Mouse (Mus musculus): Measurements from ENCODE around the gene Nop9. TPM values are rescaled to one million over a fixed set of nuclear protein-coding genes. Genes with fewer than 3 reads are reported as not detected.
A peak's percentile ranks its signal among the peaks of the same experiment; 100 is the strongest.

The Nop9 gene
- polyA plus RNA-seq, 1 experiment from 2014 or later = 25.2 TPM

- WGBS = 59% methylated on average over 2 of the region's 2 CpGs
- no peak overlapping the region for H3K4me2 ChIP-seq (ENCODE audit: low read length)
- ATAC-seq (ENCODE audit: insufficient number of reproducible peaks, insufficient read depth, low FRiP score, low read depth) = no peak
- no peak overlapping the region for H3K4me3 ChIP-seq (ENCODE audit: control insufficient read depth in 1 of 2, insufficient read depth in 1 of 2, low read depth in 1 of 2, low read length in 2 of 2)
- peaks cover 4% of the 10 kb centered on the region in 2 experiments; a peak in 1 of 4 replicates for H3K4me1 ChIP-seq (ENCODE audit: control insufficient read depth in 2 of 2, insufficient read depth in 2 of 2, low read length in 2 of 2)
- H3K27ac ChIP-seq (replicated peaks in 1 of 2; ENCODE audit: control insufficient read depth in 1 of 2, insufficient read depth in 1 of 2, low read depth in 2 of 2, low read length in 2 of 2) = no peak overlapping the region
- H3K36me3 ChIP-seq (ENCODE audit: control insufficient read depth, insufficient read depth, low read length) = no peaks in the 10 kb centered on the region
- peaks cover 4% of the 10 kb centered on the region for H3K27me3 ChIP-seq (ENCODE audit: control insufficient read depth, insufficient read depth, low read length)
- no peak overlapping the region for H3K9ac ChIP-seq (ENCODE audit: low read length)
- H3K9me3 ChIP-seq (ENCODE audit: control insufficient read depth, low read length) = no peaks in the 10 kb centered on the region
Measured at GRCm38 (mm10) chr14:55793946-55794345, 48.5 kb downstream of the Nop9 start.

DNA sequence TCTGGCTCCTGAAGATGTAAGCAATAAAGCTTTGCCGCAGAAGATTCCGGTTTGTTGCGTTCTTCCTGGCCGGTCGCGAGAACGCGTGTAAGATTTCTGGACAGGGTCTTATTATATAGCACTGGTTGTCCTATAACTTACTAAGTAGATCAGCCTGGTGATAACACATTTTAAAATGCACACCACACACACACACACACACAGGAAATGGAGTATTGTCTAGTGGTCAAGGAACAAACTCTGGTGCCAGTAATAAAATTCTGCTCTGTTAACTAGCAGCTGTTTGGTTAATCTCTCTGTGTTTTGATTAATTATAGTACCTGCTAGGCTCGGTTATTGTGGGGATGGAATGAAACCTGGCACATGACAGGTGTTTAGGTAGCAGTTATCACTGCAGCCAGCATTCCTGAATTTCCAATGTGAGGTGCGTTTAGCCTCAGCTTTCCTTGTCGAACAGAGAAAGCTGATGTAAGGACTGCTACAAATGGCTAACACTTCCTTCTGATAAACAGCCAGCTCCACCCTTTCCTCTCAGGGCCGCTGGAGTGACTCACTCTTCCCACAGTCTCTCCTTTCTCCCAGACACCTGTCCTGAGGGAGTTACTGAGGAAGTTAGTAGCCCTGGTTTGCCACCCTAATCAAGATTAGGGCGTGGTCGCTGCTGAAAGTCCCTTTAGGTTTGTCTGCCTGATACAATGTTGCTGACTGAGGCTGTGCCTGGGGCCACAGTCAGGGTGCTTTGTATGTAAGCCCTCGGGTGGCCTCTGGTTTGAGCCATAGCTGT lies 50.1 kb downstream of the Nop9 start:
- Histone ChIP-seq H3K4me1 (ENCODE audit: control insufficient read depth in 2 of 2, insufficient read depth in 2 of 2, low read length in 2 of 2) (peaks cover 4% of the 10 kb centered on the region in 2 experiments; a peak in 1 of 4 replicates), H3K4me3 (ENCODE audit: control insufficient read depth in 1 of 2, insufficient read depth in 1 of 2, low read depth in 1 of 2, low read length in 2 of 2) (no peak overlapping the region), H3K36me3 (ENCODE audit: control insufficient read depth, insufficient read depth, low read length) (no peaks in the 10 kb centered on the region), H3K27ac (replicated peaks in 1 of 2; ENCODE audit: control insufficient read depth in 1 of 2, insufficient read depth in 1 of 2, low read depth in 2 of 2, low read length in 2 of 2) (peak overlapping the region; percentile 13 to 50; a peak in 2 of 4 replicates), H3K9me3 (ENCODE audit: control insufficient read depth, low read length) (no peaks in the 10 kb centered on the region), H3K9ac (ENCODE audit: low read length) (no peak overlapping the region), H3K4me2 (ENCODE audit: low read length) (no peak overlapping the region), H3K27me3 (ENCODE audit: control insufficient read depth, insufficient read depth, low read length) (no peaks in the 10 kb centered on the region)
- peak; percentile 71 for ATAC-seq (ENCODE audit: insufficient number of reproducible peaks, insufficient read depth, low FRiP score, low read depth)
- 64% methylated on average over 15 of the region's 15 CpGs for WGBS

Other genes starting within 250 kb of the Nop9 start
- gene Cpne6, start 235.2 kb upstream of the Nop9 start, polyA plus RNA-seq (2014; fragmentation: Nextera tagmentation; extraction: Ambion mirVana) = 0.12 and 0.36 TPM in 2 replicates
- not detected in 2 replicates for gene Nrl, start 220.7 kb upstream of the Nop9 start, polyA plus RNA-seq (2014; fragmentation: Nextera tagmentation; extraction: Ambion mirVana)
- 35.1 TPM in 2 replicates for gene Pck2, start 205.4 kb upstream of the Nop9 start, polyA plus RNA-seq (2014; fragmentation: Nextera tagmentation; extraction: Ambion mirVana)
- gene Dcaf11, start 185.7 kb upstream of the Nop9 start, polyA plus RNA-seq (2014; fragmentation: Nextera tagmentation; extraction: Ambion mirVana) = 68.1 and 74.1 TPM in 2 replicates
- gene A730061H03Rik, start 185.3 kb upstream of the Nop9 start, polyA plus RNA-seq (2014; fragmentation: Nextera tagmentation; extraction: Ambion mirVana) = not detected in 2 replicates
- gene Fitm1, start 170.1 kb upstream of the Nop9 start, polyA plus RNA-seq (2014; fragmentation: Nextera tagmentation; extraction: Ambion mirVana) = 97.6 and 102 TPM in 2 replicates
- gene Psme1, start 167.6 kb upstream of the Nop9 start, polyA plus RNA-seq (2014; fragmentation: Nextera tagmentation; extraction: Ambion mirVana) = 224 and 250 TPM in 2 replicates
- gene Emc9, start 160.4 kb upstream of the Nop9 start, polyA plus RNA-seq (2014; fragmentation: Nextera tagmentation; extraction: Ambion mirVana) = 22.6 and 22.7 TPM in 2 replicates
- gene Psme2, start 154.6 kb upstream of the Nop9 start, polyA plus RNA-seq (2014; fragmentation: Nextera tagmentation; extraction: Ambion mirVana) = 225 and 229 TPM in 2 replicates
- 12.7 and 13.1 TPM in 2 replicates for gene Rnf31, start 154.0 kb upstream of the Nop9 start, polyA plus RNA-seq (2014; fragmentation: Nextera tagmentation; extraction: Ambion mirVana)
- 9.8 and 10.1 TPM in 2 replicates for gene Irf9, start 142.1 kb upstream of the Nop9 start, polyA plus RNA-seq (2014; fragmentation: Nextera tagmentation; extraction: Ambion mirVana)
- 7.1 and 10.2 TPM in 2 replicates for gene Rec8, start 127.7 kb upstream of the Nop9 start, polyA plus RNA-seq (2014; fragmentation: Nextera tagmentation; extraction: Ambion mirVana)
- 65.7 and 68.4 TPM in 2 replicates for gene Ipo4, start 109.7 kb upstream of the Nop9 start, polyA plus RNA-seq (2014; fragmentation: Nextera tagmentation; extraction: Ambion mirVana)
- gene Gm49378, start 107.8 kb upstream of the Nop9 start, polyA plus RNA-seq (2014; fragmentation: Nextera tagmentation; extraction: Ambion mirVana) = 1.8 and 2.5 TPM in 2 replicates
- 86.6 and 90.0 TPM in 2 replicates for gene Tm9sf1, start 101.9 kb upstream of the Nop9 start, polyA plus RNA-seq (2014; fragmentation: Nextera tagmentation; extraction: Ambion mirVana)
- 0.35 and 0.46 TPM in 2 replicates for gene Tssk4, start 95.5 kb upstream of the Nop9 start, polyA plus RNA-seq (2014; fragmentation: Nextera tagmentation; extraction: Ambion mirVana)
- gene Mdp1, start 85.2 kb upstream of the Nop9 start, polyA plus RNA-seq (2014; fragmentation: Nextera tagmentation; extraction: Ambion mirVana) = 99.2 and 100 TPM in 2 replicates
- gene Gmpr2, start 73.8 kb upstream of the Nop9 start, polyA plus RNA-seq (2014; fragmentation: Nextera tagmentation; extraction: Ambion mirVana) = 40.6 and 40.9 TPM in 2 replicates
- gene Nedd8, start 73.6 kb upstream of the Nop9 start, polyA plus RNA-seq (2014; fragmentation: Nextera tagmentation; extraction: Ambion mirVana) = 511 and 563 TPM in 2 replicates
- 28.7 and 31.6 TPM in 2 replicates for gene Tinf2, start 63.9 kb upstream of the Nop9 start, polyA plus RNA-seq (2014; fragmentation: Nextera tagmentation; extraction: Ambion mirVana)
- 0.13 and 0.14 TPM in 2 replicates for gene Tgm1, start 31.8 kb upstream of the Nop9 start, polyA plus RNA-seq (2014; fragmentation: Nextera tagmentation; extraction: Ambion mirVana)
- gene Rabggta, start 23.4 kb upstream of the Nop9 start, polyA plus RNA-seq (2014; fragmentation: Nextera tagmentation; extraction: Ambion mirVana) = 20.1 and 20.5 TPM in 2 replicates
- 59.8 and 70.6 TPM in 2 replicates for gene Dhrs1, start within 50 bp of the Nop9 start, polyA plus RNA-seq (2014; fragmentation: Nextera tagmentation; extraction: Ambion mirVana)
- gene Cideb, start 12.8 kb downstream of the Nop9 start, polyA plus RNA-seq (2014; fragmentation: Nextera tagmentation; extraction: Ambion mirVana) = 1.5 and 1.6 TPM in 2 replicates
- gene Ltb4r2, start 15.7 kb downstream of the Nop9 start, polyA plus RNA-seq (2014; fragmentation: Nextera tagmentation; extraction: Ambion mirVana) = 0.24 and 0.27 TPM in 2 replicates
- 0.28 and 0.62 TPM in 2 replicates for gene Ltb4r1, start 20.3 kb downstream of the Nop9 start, polyA plus RNA-seq (2014; fragmentation: Nextera tagmentation; extraction: Ambion mirVana)
- 14.8 and 17.7 TPM in 2 replicates for gene Adcy4, start 38.4 kb downstream of the Nop9 start, polyA plus RNA-seq (2014; fragmentation: Nextera tagmentation; extraction: Ambion mirVana)
- 13.6 and 16.1 TPM in 2 replicates for gene Ripk3, start 43.2 kb downstream of the Nop9 start, polyA plus RNA-seq (2014; fragmentation: Nextera tagmentation; extraction: Ambion mirVana)
- gene Nfatc4, start 77.5 kb downstream of the Nop9 start, polyA plus RNA-seq (2014; fragmentation: Nextera tagmentation; extraction: Ambion mirVana) = 7.6 and 11.0 TPM in 2 replicates
- 11.0 and 12.4 TPM in 2 replicates for gene Nynrin, start 108.3 kb downstream of the Nop9 start, polyA plus RNA-seq (2014; fragmentation: Nextera tagmentation; extraction: Ambion mirVana)
- 0.24 and 0.61 TPM in 2 replicates for gene Cbln3, start 138.7 kb downstream of the Nop9 start, polyA plus RNA-seq (2014; fragmentation: Nextera tagmentation; extraction: Ambion mirVana)
- gene Khnyn, start 139.3 kb downstream of the Nop9 start, polyA plus RNA-seq (2014; fragmentation: Nextera tagmentation; extraction: Ambion mirVana) = 5.7 and 6.1 TPM in 2 replicates
- gene Sdr39u1, start 154.6 kb downstream of the Nop9 start, polyA plus RNA-seq (2014; fragmentation: Nextera tagmentation; extraction: Ambion mirVana) = 51.6 and 52.1 TPM in 2 replicates
- gene Cma1, start 199.0 kb downstream of the Nop9 start, polyA plus RNA-seq (2014; fragmentation: Nextera tagmentation; extraction: Ambion mirVana) = 2.6 and 3.5 TPM in 2 replicates
- not detected in 2 replicates for gene Cma2, start 205.3 kb downstream of the Nop9 start, polyA plus RNA-seq (2014; fragmentation: Nextera tagmentation; extraction: Ambion mirVana)

Measured in heart, embryonic 14.5 days (tissue).